Mouse (Mus musculus): Measurements from ENCODE around the gene Jam2. TPM values are rescaled to one million over a fixed set of nuclear protein-coding genes. Genes with fewer than 3 reads are reported as not detected.

Gene Jam2
- 4.3 and 4.5 TPM in 2 replicates for polyA plus RNA-seq (2016; fragmentation: Nextera tagmentation; extraction: Ambion mirVana)

- peak within 1 kb of the TSS; percentile 65 for H3K4me3 ChIP-seq (replicated peaks)
- H3K4me1 ChIP-seq (replicated peaks), result peaks cover 9% of the 10 kb centered on the region
- H3K27me3 ChIP-seq, result peaks cover 42% of the 10 kb centered on the region
- no peak within 1 kb of the TSS for H3K27ac ChIP-seq
- no peaks in the 10 kb centered on the region for H3K36me3 ChIP-seq
- peak; percentile 81 for ATAC-seq (ENCODE audit: insufficient number of reproducible peaks, insufficient read depth, low FRiP score, low TSS enrichment, low read depth)
- under 1% methylated on average over 43 of the region's 43 CpGs for WGBS
- peak within 1 kb of the TSS; percentile 70 for H3K9ac ChIP-seq (replicated peaks)
- H3K4me2 ChIP-seq, result peak within 1 kb of the TSS; percentile 98
- H3K9me3 ChIP-seq, result no peaks in the 10 kb centered on the region
These were observed at the start of gene Jam2 for GRCm38 (mm10) chr16:84774003-84774703. Gene Jam2 (plus strand): TSS chr16:84774123.

- Histone ChIP-seq H3K27me3 (no peaks in the 10 kb centered on the region), H3K9ac (replicated peaks) (peak overlapping the region; percentile 80), H3K9me3 (no peaks in the 10 kb centered on the region), H3K4me1 (replicated peaks) (peaks cover 7% of the 10 kb centered on the region), H3K36me3 (peaks cover 25% of the 10 kb centered on the region), H3K4me2 (peak overlapping the region; percentile 73), H3K4me3 (replicated peaks) (peak overlapping the region; percentile 74), H3K27ac (0 out of 2 replicates have a peak overlapping the region, but pooled peaks have one; percentile 41)
- under 1% methylated on average over 15 of the region's 15 CpGs for WGBS
- peak; percentile 45; the same call in 1 of the 2 replicates for ATAC-seq (ENCODE audit: insufficient number of reproducible peaks, insufficient read depth, low FRiP score, low TSS enrichment, low read depth)
These were observed 39.1 kb upstream of the Jam2 start for GRCm38 (mm10) chr16:84734806-84735165.

GRCm38 (mm10) chr16:84735166-84736105 is 38.5 kb upstream of the Jam2 start, which contains the start of gene Mrpl39:
Gene Mrpl39 (minus strand): TSS chr16:84735742.
- H3K9me3 ChIP-seq, result no peaks in the 10 kb centered on the region
- peaks cover 19% of the 10 kb centered on the region for H3K36me3 ChIP-seq
- peak within 1 kb of the TSS; percentile 80 for H3K9ac ChIP-seq (replicated peaks)
- no peaks in the 10 kb centered on the region for H3K27me3 ChIP-seq
- H3K4me1 ChIP-seq (replicated peaks), result peaks cover 7% of the 10 kb centered on the region
- ATAC-seq (ENCODE audit: insufficient number of reproducible peaks, insufficient read depth, low FRiP score, low TSS enrichment, low read depth), result peak; percentile 99
- H3K4me3 ChIP-seq (replicated peaks), result peak within 1 kb of the TSS; percentile 74
- peak within 1 kb of the TSS; percentile 73 for H3K4me2 ChIP-seq
- WGBS, result 2% methylated on average over 66 of the region's 66 CpGs
- H3K27ac ChIP-seq, result peak within 1 kb of the TSS; percentile 41; the same call in 1 of the 2 replicates

GRCm38 (mm10) chr16:84737358-84737757 is 36.6 kb upstream of the Jam2 start:
- Histone ChIP-seq H3K9me3 (no peaks in the 10 kb centered on the region), H3K27ac (no peak overlapping the region), H3K4me2 (no peak overlapping the region), H3K4me1 (replicated peaks) (peaks cover 7% of the 10 kb centered on the region), H3K4me3 (replicated peaks) (no peak overlapping the region), H3K36me3 (no peaks in the 10 kb centered on the region), H3K9ac (replicated peaks) (no peak overlapping the region), H3K27me3 (no peaks in the 10 kb centered on the region)
- 79% methylated on average over 3 of the region's 3 CpGs for WGBS
- ATAC-seq (ENCODE audit: insufficient number of reproducible peaks, insufficient read depth, low FRiP score, low TSS enrichment, low read depth), result no peak

GRCm38 (mm10) chr16:84744703-84745490 is 29.0 kb upstream of the Jam2 start:
- WGBS, result 79% methylated on average over 10 of the region's 10 CpGs
- Histone ChIP-seq H3K4me2 (no peak overlapping the region), H3K9ac (replicated peaks) (no peak overlapping the region), H3K4me3 (replicated peaks) (no peak overlapping the region), H3K36me3 (no peaks in the 10 kb centered on the region), H3K27me3 (no peaks in the 10 kb centered on the region), H3K27ac (no peak overlapping the region), H3K9me3 (no peaks in the 10 kb centered on the region), H3K4me1 (replicated peaks) (no peaks in the 10 kb centered on the region)
- no peak for ATAC-seq (ENCODE audit: insufficient number of reproducible peaks, insufficient read depth, low FRiP score, low TSS enrichment, low read depth)

GRCm38 (mm10) chr16:84745721-84746306 is 28.1 kb upstream of the Jam2 start:
- no peaks in the 10 kb centered on the region for H3K9me3 ChIP-seq
- H3K27me3 ChIP-seq, result no peaks in the 10 kb centered on the region
- no peaks in the 10 kb centered on the region for H3K4me1 ChIP-seq (replicated peaks)
- 77% methylated on average over 6 of the region's 6 CpGs for WGBS
- no peak overlapping the region for H3K27ac ChIP-seq
- ATAC-seq (ENCODE audit: insufficient number of reproducible peaks, insufficient read depth, low FRiP score, low TSS enrichment, low read depth), result no peak
- no peak overlapping the region for H3K9ac ChIP-seq (replicated peaks)
- no peak overlapping the region for H3K4me2 ChIP-seq
- no peak overlapping the region for H3K4me3 ChIP-seq (replicated peaks)
- H3K36me3 ChIP-seq, result no peaks in the 10 kb centered on the region

GRCm38 (mm10) chr16:84767956-84768355 is 6.0 kb upstream of the Jam2 start:
- no peak overlapping the region for H3K4me3 ChIP-seq (replicated peaks)
- no peak for ATAC-seq (ENCODE audit: insufficient number of reproducible peaks, insufficient read depth, low FRiP score, low TSS enrichment, low read depth)
- no peaks in the 10 kb centered on the region for H3K36me3 ChIP-seq
- H3K27ac ChIP-seq, result no peak overlapping the region
- H3K9me3 ChIP-seq, result no peaks in the 10 kb centered on the region
- H3K4me2 ChIP-seq, result no peak overlapping the region
- H3K4me1 ChIP-seq (replicated peaks), result no peaks in the 10 kb centered on the region
- peaks cover 7% of the 10 kb centered on the region for H3K27me3 ChIP-seq
- no peak overlapping the region for H3K9ac ChIP-seq (replicated peaks)
- 78% methylated on average over 8 of the region's 8 CpGs for WGBS

GRCm38 (mm10) chr16:84769182-84769581 is 4.7 kb upstream of the Jam2 start:
- H3K4me2 ChIP-seq, result no peak overlapping the region
- H3K27ac ChIP-seq, result no peak overlapping the region
- H3K4me1 ChIP-seq (replicated peaks), result peaks cover 7% of the 10 kb centered on the region; the same call in 1 of the 2 replicates
- no peak overlapping the region for H3K9ac ChIP-seq (replicated peaks)
- peaks cover 18% of the 10 kb centered on the region for H3K27me3 ChIP-seq
- ATAC-seq (ENCODE audit: insufficient number of reproducible peaks, insufficient read depth, low FRiP score, low TSS enrichment, low read depth), result no peak
- H3K4me3 ChIP-seq (replicated peaks), result no peak overlapping the region
- WGBS, result 73% methylated on average over 4 of the region's 4 CpGs
- no peaks in the 10 kb centered on the region for H3K9me3 ChIP-seq
- no peaks in the 10 kb centered on the region for H3K36me3 ChIP-seq

GRCm38 (mm10) chr16:84769619-84770464 is 4.1 kb upstream of the Jam2 start:
- Histone ChIP-seq H3K4me2 (no peak overlapping the region), H3K9me3 (no peaks in the 10 kb centered on the region), H3K4me3 (replicated peaks) (no peak overlapping the region), H3K36me3 (no peaks in the 10 kb centered on the region), H3K4me1 (replicated peaks) (peaks cover 7% of the 10 kb centered on the region; the same call in 1 of the 2 replicates), H3K27ac (no peak overlapping the region), H3K9ac (replicated peaks) (no peak overlapping the region), H3K27me3 (peaks cover 24% of the 10 kb centered on the region)
- WGBS, result 88% methylated on average over 19 of the region's 19 CpGs
- ATAC-seq (ENCODE audit: insufficient number of reproducible peaks, insufficient read depth, low FRiP score, low TSS enrichment, low read depth), result no peak

GRCm38 (mm10) chr16:84770891-84771290 is 3.0 kb upstream of the Jam2 start:
- WGBS, result 87% methylated on average over 7 of the region's 7 CpGs
- H3K36me3 ChIP-seq, result no peaks in the 10 kb centered on the region
- no peak overlapping the region for H3K9ac ChIP-seq (replicated peaks)
- no peak overlapping the region for H3K4me3 ChIP-seq (replicated peaks)
- H3K4me1 ChIP-seq (replicated peaks), result peaks cover 9% of the 10 kb centered on the region
- H3K27me3 ChIP-seq, result peaks cover 34% of the 10 kb centered on the region
- ATAC-seq (ENCODE audit: insufficient number of reproducible peaks, insufficient read depth, low FRiP score, low TSS enrichment, low read depth), result no peak
- no peak overlapping the region for H3K27ac ChIP-seq
- H3K4me2 ChIP-seq, result no peak overlapping the region
- no peaks in the 10 kb centered on the region for H3K9me3 ChIP-seq

All from limb, embryonic 12.5 days (tissue).